Mouse (Mus musculus) heart, embryonic 14.5 days (tissue): ENCODE measurements at regions not wholly inside any gene's neighbourhood (a gene's known extent, or its start where the extent isn't known, plus 50 kb on each side); places are given as distances from the start of the nearest gene placed in this dataset.

ENCODE experiments used
- ATAC-seq: fragments of 200-750 bp; cut with Nextera tagmentation; 2 replicates; pipeline ENCODE4 v1.8.0; 2017; ENCODE audit warnings: low read depth, moderate TSS enrichment; ENCODE audit not compliant: insufficient number of reproducible peaks, insufficient read depth, low FRiP score
- H3K27ac ChIP-seq, 2 experiments: fragments of 200-500 bp in 1 of 2; fragments of 300-500 bp in 1 of 2; sonication (generic) in 1 of 2; replicated peaks in 1 of 2; 2 replicates each; pipeline ENCODE4 v1.5.1; 2012 to 2014; ENCODE audit warnings: low read depth in 2 of 2, low read length in 2 of 2, control low read depth in 1 of 2, mild to moderate bottlenecking in 1 of 2, mixed read lengths in 1 of 2; ENCODE audit not compliant: control insufficient read depth in 1 of 2, insufficient read depth in 1 of 2
- H3K27me3 ChIP-seq: fragments of 300-500 bp; sonication (generic); 2 replicates; pipeline ENCODE4 v1.6.1; 2014; ENCODE audit warnings: mild to moderate bottlenecking, low read length, control low read depth; ENCODE audit not compliant: control insufficient read depth, insufficient read depth
- H3K36me3 ChIP-seq: fragments of 300-500 bp; sonication (generic); 2 replicates; pipeline ENCODE4 v1.6.1; 2014; ENCODE audit warnings: mild to moderate bottlenecking, control low read depth, low read length, mixed read lengths; ENCODE audit not compliant: control insufficient read depth, insufficient read depth
- H3K4me1 ChIP-seq, 2 experiments: fragments of 200-500 bp in 1 of 2; fragments of 300-500 bp in 1 of 2; sonication (generic) in 1 of 2; 2 replicates each; pipeline ENCODE4 v1.6.1; 2012 to 2014; ENCODE audit warnings: low read length in 2 of 2, control low read depth in 1 of 2, mixed read lengths in 1 of 2; ENCODE audit not compliant: control insufficient read depth in 2 of 2, insufficient read depth in 2 of 2
- H3K4me2 ChIP-seq: fragments of 300-500 bp; sonication (generic); 2 replicates; pipeline ENCODE4 v1.6.1; 2014; ENCODE audit warnings: mild to moderate bottlenecking, low read length
- H3K4me3 ChIP-seq, 2 experiments: fragments of 200-500 bp in 1 of 2; fragments of 300-500 bp in 1 of 2; sonication (generic) in 1 of 2; 2 replicates each; pipeline ENCODE4 v1.5.1; 2012 to 2014; ENCODE audit warnings: low read length in 2 of 2, mild to moderate bottlenecking in 2 of 2, control low read depth in 1 of 2, low read depth in 1 of 2, moderate library complexity in 1 of 2; ENCODE audit not compliant: control insufficient read depth in 1 of 2, insufficient read depth in 1 of 2
- H3K9ac ChIP-seq: fragments of 300-500 bp; sonication (generic); 2 replicates; pipeline ENCODE4 v1.6.1; 2014; ENCODE audit warnings: mild to moderate bottlenecking, low read length
- H3K9me3 ChIP-seq: fragments of 300-500 bp; sonication (generic); 2 replicates; pipeline ENCODE4 v1.6.1; 2016; ENCODE audit warnings: low read length, control low read depth; ENCODE audit not compliant: control insufficient read depth
- WGBS: fragments of 180-500 bp; shearing (Covaris S2); extraction: QIAGEN DNeasy Blood & Tissue Kit; methylation state at CpG from one replicate; pipeline ENCODE4 v1.1.7; 2014; 5-methylcytosine and 5-hydroxymethylcytosine counted together

GRCm38 (mm10) chr6:51043970-51044369 is 388.5 kb upstream of the Nfe2l3 start:
- Histone ChIP-seq H3K36me3 (no peaks in the 10 kb centered on the region), H3K4me1 (peaks cover 0 to 3% of the 10 kb centered on the region in 2 experiments; a peak in 2 of 4 replicates), H3K4me2 (no peak overlapping the region), H3K27ac (no peak overlapping the region), H3K9me3 (no peaks in the 10 kb centered on the region), H3K4me3 (no peak overlapping the region), H3K9ac (no peak overlapping the region), H3K27me3 (no peaks in the 10 kb centered on the region)
- WGBS: 90% methylated on average over 7 of the region's 7 CpGs
- no peak for ATAC-seq

DNA sequence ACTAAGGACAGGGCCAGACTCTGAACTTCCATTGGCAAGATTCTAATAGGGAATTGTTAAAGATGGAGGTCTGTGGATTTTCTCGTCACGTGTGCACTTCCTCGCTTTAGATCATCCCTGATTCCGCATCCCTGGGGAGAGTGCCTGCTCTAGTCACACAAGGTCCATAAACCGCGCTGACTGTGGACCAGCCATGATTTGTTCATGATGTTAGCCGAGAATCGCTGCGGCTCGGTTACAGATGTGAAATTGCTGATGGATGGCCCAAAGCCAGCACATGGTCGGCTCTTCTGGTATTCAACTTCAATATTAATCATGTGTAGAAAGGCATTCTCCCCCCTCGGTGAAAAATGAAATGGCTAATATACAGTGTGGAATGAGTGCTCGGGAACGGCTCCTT is 387.6 kb upstream of the Nfe2l3 start:
- Histone ChIP-seq H3K4me1 (peaks cover 0 to 3% of the 10 kb centered on the region in 2 experiments; a peak in 2 of 4 replicates), H3K36me3 (no peaks in the 10 kb centered on the region), H3K4me2 (no peak overlapping the region), H3K9ac (no peak overlapping the region), H3K4me3 (no peak overlapping the region), H3K9me3 (no peaks in the 10 kb centered on the region), H3K27me3 (no peaks in the 10 kb centered on the region), H3K27ac (no peak overlapping the region)
- 89% methylated on average over 14 of the region's 14 CpGs for WGBS
- ATAC-seq: no peak

GRCm38 (mm10) chr6:51052451-51052921 is 380.0 kb upstream of the Nfe2l3 start:
- no peaks in the 10 kb centered on the region for H3K9me3 ChIP-seq
- no peak for ATAC-seq
- WGBS: 70% methylated on average over 5 of the region's 5 CpGs

DNA sequence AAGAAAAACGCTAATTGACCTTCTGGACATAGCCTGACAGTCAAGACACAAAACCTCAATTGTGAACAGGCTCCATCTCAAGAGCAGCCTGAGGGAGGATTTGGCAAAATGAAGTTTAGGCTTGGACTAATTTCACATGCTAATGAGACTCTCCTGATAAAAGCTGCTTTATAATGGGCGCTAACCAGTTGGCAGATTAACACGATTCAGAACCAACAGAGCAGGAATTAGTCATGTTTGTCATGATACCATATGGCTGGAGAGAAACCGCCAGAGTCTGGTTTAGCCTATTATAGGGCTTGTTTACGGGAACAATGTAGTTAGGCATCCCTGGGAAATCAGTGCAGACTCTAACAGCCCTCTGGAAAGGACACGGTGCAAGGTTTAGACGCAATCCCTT is 375.2 kb upstream of the Nfe2l3 start:
- no peak overlapping the region for H3K9ac ChIP-seq
- peaks cover 6% of the 10 kb centered on the region in 2 experiments; a peak in 3 of 4 replicates for H3K4me1 ChIP-seq
- H3K4me3 ChIP-seq: no peak overlapping the region
- H3K27me3 ChIP-seq: no peaks in the 10 kb centered on the region
- no peak overlapping the region for H3K4me2 ChIP-seq
- no peaks in the 10 kb centered on the region for H3K9me3 ChIP-seq
- ATAC-seq: no peak
- no peak overlapping the region for H3K27ac ChIP-seq
- no peaks in the 10 kb centered on the region for H3K36me3 ChIP-seq
- WGBS: 49% methylated on average over 7 of the region's 7 CpGs

More at GRCm38 (mm10) chr6:51052451-51052921, 380.0 kb upstream of the Nfe2l3 start:
- no peak overlapping the region for H3K4me2 ChIP-seq
- no peaks in the 10 kb centered on the region for H3K36me3 ChIP-seq
- H3K27me3 ChIP-seq: no peaks in the 10 kb centered on the region
- H3K4me3 ChIP-seq: no peak overlapping the region
- no peak overlapping the region for H3K27ac ChIP-seq
- H3K4me1 ChIP-seq: peaks cover under 1 to 2% of the 10 kb centered on the region in 2 experiments; a peak in 2 of 4 replicates
- no peak overlapping the region for H3K9ac ChIP-seq

- 68% methylated on average over 7 of the region's 7 CpGs for WGBS
- H3K27ac ChIP-seq: no peak overlapping the region
- H3K4me1 ChIP-seq: peaks cover 5 to 6% of the 10 kb centered on the region in 2 experiments; a peak in 3 of 4 replicates
- H3K4me2 ChIP-seq: no peak overlapping the region
- no peak for ATAC-seq
- H3K9me3 ChIP-seq: no peaks in the 10 kb centered on the region
- no peaks in the 10 kb centered on the region for H3K36me3 ChIP-seq
- H3K4me3 ChIP-seq: no peak overlapping the region
- H3K27me3 ChIP-seq: no peaks in the 10 kb centered on the region
- no peak overlapping the region for H3K9ac ChIP-seq
These were observed 372.3 kb upstream of the Nfe2l3 start for GRCm38 (mm10) chr6:51059923-51060847.

DNA sequence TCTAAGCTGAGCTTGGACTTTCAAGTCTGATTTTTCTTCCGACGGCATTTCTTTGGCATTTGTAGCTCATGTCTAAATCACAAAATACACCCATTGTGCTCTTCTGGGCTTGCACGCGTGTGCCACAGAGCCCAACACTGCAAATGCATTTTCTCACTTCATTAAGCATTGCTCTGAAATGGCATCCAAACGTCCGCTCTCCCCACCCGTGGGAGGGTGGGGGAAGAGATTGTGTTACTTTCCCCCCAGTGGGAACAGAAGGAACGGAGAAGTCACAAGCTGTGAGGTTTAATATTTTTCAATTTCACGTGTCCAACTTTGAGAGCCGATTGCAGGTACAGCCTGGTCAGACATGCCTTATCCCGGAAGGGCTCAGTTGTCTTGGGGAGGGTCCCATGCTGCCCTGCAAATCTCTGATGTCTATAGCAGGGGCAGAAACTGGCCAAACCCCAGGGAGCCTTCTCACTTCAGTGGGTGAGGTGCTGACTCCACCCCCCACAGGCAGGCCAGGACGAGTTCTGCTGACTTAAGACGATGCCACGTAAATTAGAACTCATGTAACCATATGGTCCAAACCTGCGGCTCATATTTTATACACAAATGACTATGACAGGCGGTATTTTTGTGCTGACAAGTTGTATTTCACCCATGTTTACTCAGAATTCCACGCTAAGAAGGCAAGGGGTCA is 371.5 kb upstream of the Nfe2l3 start:
- Histone ChIP-seq H3K9me3 (no peaks in the 10 kb centered on the region), H3K4me3 (no peak overlapping the region), H3K4me1 (peaks cover 5 to 6% of the 10 kb centered on the region in 2 experiments; a peak in 3 of 4 replicates), H3K27me3 (no peaks in the 10 kb centered on the region), H3K9ac (no peak overlapping the region), H3K36me3 (no peaks in the 10 kb centered on the region), H3K27ac (no peak overlapping the region), H3K4me2 (no peak overlapping the region)
- 64% methylated on average over 17 of the region's 17 CpGs for WGBS
- no peak for ATAC-seq

GRCm38 (mm10) chr6:51065156-51065555 is 367.3 kb upstream of the Nfe2l3 start:
- H3K9me3 ChIP-seq: no peaks in the 10 kb centered on the region
- H3K36me3 ChIP-seq: no peaks in the 10 kb centered on the region
- ATAC-seq: no peak
- 63% methylated on average over 6 of the region's 6 CpGs for WGBS
- no peak overlapping the region for H3K9ac ChIP-seq
- no peak overlapping the region for H3K4me3 ChIP-seq
- peaks cover 4 to 5% of the 10 kb centered on the region in 2 experiments; a peak in 3 of 4 replicates for H3K4me1 ChIP-seq
- H3K4me2 ChIP-seq: no peak overlapping the region
- no peak overlapping the region for H3K27ac ChIP-seq
- no peaks in the 10 kb centered on the region for H3K27me3 ChIP-seq
